Mouse (Mus musculus) stomach, embryonic 14.5 days (tissue): ENCODE results near the gene Trpc1. TPM values are rescaled to one million over a fixed set of nuclear protein-coding genes. Genes with fewer than 3 reads are reported as not detected.
A peak's percentile ranks its signal among the peaks of the same experiment; 100 is the strongest.

Experiments
- ATAC-seq: fragments of 200-750 bp; cut with Nextera tagmentation; 2 replicates; pipeline ENCODE4 v1.8.0; 2017; ENCODE audit warnings: low read depth, moderate TSS enrichment; ENCODE audit not compliant: insufficient number of reproducible peaks, insufficient read depth, low FRiP score
- H3K27ac ChIP-seq: fragments of 300-500 bp; sonication (generic); 2 replicates; pipeline ENCODE4 v1.5.1; 2014; ENCODE audit warnings: mild to moderate bottlenecking, low read length, moderate library complexity, mixed read lengths
- H3K27me3 ChIP-seq: fragments of 300-500 bp; sonication (generic); 2 replicates; pipeline ENCODE4 v1.6.1; 2014; ENCODE audit warnings: low read length, control low read depth, mixed read lengths; ENCODE audit not compliant: control insufficient read depth, insufficient read depth
- H3K36me3 ChIP-seq: fragments of 300-500 bp; sonication (generic); 2 replicates; pipeline ENCODE4 v1.6.1; 2014; ENCODE audit warnings: mild to moderate bottlenecking, control low read depth, low read length, moderate library complexity, mixed read lengths; ENCODE audit not compliant: control insufficient read depth, insufficient read depth
- H3K4me1 ChIP-seq: fragments of 300-500 bp; sonication (generic); 2 replicates; pipeline ENCODE4 v1.6.1; 2014; ENCODE audit warnings: low read length, control low read depth, mixed read lengths; ENCODE audit not compliant: control insufficient read depth, insufficient read depth
- H3K4me2 ChIP-seq: fragments of 300-500 bp; sonication (generic); replicated peaks from 2 replicates; pipeline ENCODE4 v1.6.1; 2014; ENCODE audit warnings: low read depth, low read length, control low read depth
- H3K4me3 ChIP-seq: fragments of 300-500 bp; sonication (generic); 2 replicates; pipeline ENCODE4 v1.5.1; 2014; ENCODE audit warnings: low read depth, low read length, control low read depth
- H3K9ac ChIP-seq: fragments of 300-500 bp; sonication (generic); replicated peaks from 2 replicates; pipeline ENCODE4 v1.6.1; 2014; ENCODE audit warnings: low read depth, mild to moderate bottlenecking, control low read depth, low read length, moderate library complexity, mixed read lengths
- H3K9me3 ChIP-seq: fragments of 300-500 bp; sonication (generic); 2 replicates; pipeline ENCODE4 v1.6.1; 2016; ENCODE audit warnings: low read depth, low read length, control low read depth; ENCODE audit not compliant: control insufficient read depth
- WGBS: fragments of 180-500 bp; shearing (Covaris S2); extraction: QIAGEN DNeasy Blood & Tissue Kit; methylation state at CpG from one replicate; pipeline ENCODE4 v1.1.7; 2014; 5-methylcytosine and 5-hydroxymethylcytosine counted together
- polyA plus RNA-seq: library from polyadenylated mRNA; unstranded; fragments of >200 nt; fragmentation: Nextera tagmentation; extraction: Ambion mirVana; gene quantifications from 2 replicates; pipeline ENCODE4 v1.2.1, GENCODE M21; 2014

Trpc1 gene
- 3.4 and 4.0 TPM in 2 replicates for polyA plus RNA-seq

DNA sequence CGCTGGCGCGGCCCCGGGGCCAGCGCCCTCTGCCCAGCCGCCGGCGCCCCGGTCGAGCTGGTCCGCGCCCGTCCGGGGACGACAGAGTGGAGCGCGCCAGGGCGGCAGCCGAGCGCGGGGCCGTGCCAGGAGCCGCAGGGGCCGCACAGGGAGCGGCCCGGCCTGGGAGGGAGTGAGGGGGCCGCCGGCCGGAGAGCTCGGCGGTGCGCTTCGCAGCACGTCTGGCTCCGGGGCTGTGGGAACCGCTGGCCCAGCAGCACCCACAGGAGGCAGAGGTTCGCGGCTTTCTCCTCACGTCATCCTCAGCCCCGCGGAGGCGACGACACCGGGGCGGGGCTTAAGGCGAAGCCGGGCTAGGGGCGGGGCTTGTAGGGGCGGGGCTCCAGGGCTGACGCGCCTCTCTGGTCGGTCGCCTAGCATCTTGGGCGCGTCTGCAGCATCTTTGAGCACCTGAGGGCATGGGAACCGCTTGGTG lies at the start of gene Trpc1:
Gene Trpc1, minus strand, starts transcription at position 339 of the 475 bp plus-strand sequence.
- Histone ChIP-seq H3K27me3 (no peaks in the 10 kb centered on the region), H3K4me2 (peak within 1 kb of the TSS; percentile 73), H3K9ac (peak within 1 kb of the TSS; percentile 60), H3K27ac (no peak within 1 kb of the TSS), H3K4me1 (no peaks in the 10 kb centered on the region), H3K4me3 (peak within 1 kb of the TSS; percentile 64), H3K9me3 (no peaks in the 10 kb centered on the region), H3K36me3 (no peaks in the 10 kb centered on the region)
- peak; percentile 97 for ATAC-seq
- WGBS = under 1% methylated on average over 51 of the region's 56 CpGs

DNA sequence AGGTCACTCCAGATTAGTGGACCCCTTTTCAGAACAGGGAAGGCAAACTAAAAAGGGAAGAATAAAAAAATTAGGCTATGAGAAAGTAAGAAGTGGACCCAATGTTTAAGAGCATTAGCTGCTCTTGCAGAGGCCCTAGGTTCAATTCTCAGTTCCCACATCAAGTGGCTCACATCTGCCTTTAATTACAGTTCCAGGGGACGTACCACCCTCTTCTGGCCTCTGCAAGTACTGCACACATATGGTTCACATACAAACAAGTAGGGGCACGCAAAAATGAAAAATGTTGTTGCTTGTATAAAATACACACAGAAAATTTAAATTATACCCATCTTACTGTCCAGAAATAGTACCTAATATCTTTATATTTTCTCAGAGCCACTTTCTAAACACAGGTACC lies 46.1 kb upstream of the Trpc1 start:
- Histone ChIP-seq H3K36me3 (no peaks in the 10 kb centered on the region), H3K4me3 (no peak overlapping the region), H3K9me3 (no peaks in the 10 kb centered on the region), H3K4me2 (no peak overlapping the region), H3K27ac (no peak overlapping the region), H3K4me1 (no peaks in the 10 kb centered on the region), H3K9ac (no peak overlapping the region), H3K27me3 (no peaks in the 10 kb centered on the region)
- ATAC-seq = no peak
- WGBS = 86% methylated on average over 2 of the region's 2 CpGs

DNA sequence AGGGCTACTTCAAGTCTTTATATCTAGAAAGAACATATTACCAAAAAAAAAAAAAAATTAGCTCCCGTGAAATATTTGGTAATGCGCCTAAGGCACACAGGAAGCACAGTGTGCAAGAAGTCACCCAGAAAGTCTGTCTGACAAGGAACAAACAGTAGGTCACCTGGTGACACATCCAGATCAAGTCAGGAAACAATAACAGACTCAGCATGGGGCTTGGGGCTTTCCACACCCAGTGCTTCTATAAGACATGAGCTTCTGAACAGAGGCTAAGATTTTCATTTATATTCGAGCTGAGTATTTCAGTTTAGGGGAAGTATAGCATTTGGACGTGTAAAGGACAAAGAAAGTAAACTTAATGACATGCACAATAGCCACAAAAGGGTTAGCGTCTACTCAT lies 45.7 kb upstream of the Trpc1 start:
- H3K27me3 ChIP-seq = no peaks in the 10 kb centered on the region
- ATAC-seq = no peak
- no peaks in the 10 kb centered on the region for H3K4me1 ChIP-seq
- 83% methylated on average over 5 of the region's 5 CpGs for WGBS
- H3K4me3 ChIP-seq = no peak overlapping the region
- H3K9me3 ChIP-seq = no peaks in the 10 kb centered on the region
- no peak overlapping the region for H3K9ac ChIP-seq
- no peak overlapping the region for H3K27ac ChIP-seq
- H3K4me2 ChIP-seq = no peak overlapping the region
- H3K36me3 ChIP-seq = no peaks in the 10 kb centered on the region

DNA sequence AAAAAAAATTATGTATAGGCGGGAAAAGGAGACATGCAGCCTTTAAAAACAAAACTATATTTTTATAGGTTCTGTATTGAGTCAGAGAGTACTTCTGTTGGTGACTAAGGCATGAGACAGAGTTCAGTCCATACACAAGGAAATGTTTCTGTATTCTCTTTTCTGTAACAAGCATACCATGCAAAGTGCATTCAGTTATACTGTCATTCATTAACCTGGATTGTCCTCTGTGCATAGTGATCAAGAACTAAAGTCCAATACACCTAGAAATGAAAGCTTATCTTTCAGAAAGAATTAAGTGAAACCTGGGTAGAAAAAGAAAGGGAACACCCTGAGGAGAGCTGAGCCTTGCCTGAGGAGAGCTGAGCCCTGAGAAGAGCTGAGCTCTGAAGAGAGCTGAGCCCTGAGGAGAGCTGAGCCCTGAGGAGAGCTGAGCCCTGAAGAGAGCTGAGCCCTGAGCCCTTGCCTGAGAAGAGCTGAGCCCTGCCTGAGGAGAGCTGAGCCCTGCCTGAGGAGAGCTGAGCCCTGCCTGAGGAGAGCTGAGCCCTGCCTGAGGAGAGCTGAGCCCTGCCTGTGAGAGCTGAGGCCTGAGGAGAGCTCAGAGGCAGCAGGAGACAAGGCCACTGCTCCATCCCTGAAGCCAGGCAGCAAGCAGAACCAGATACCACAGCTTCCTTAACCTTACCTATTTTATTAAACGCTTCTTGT lies 45.1 kb upstream of the Trpc1 start:
- Histone ChIP-seq H3K27ac (no peak overlapping the region), H3K9me3 (no peaks in the 10 kb centered on the region), H3K27me3 (no peaks in the 10 kb centered on the region), H3K4me3 (no peak overlapping the region), H3K4me1 (no peaks in the 10 kb centered on the region), H3K4me2 (no peak overlapping the region), H3K36me3 (no peaks in the 10 kb centered on the region), H3K9ac (no peak overlapping the region)
- WGBS = 89% methylated on average over 2 of the region's 2 CpGs
- peak; percentile 53; the same call in 1 of the 2 replicates for ATAC-seq

DNA sequence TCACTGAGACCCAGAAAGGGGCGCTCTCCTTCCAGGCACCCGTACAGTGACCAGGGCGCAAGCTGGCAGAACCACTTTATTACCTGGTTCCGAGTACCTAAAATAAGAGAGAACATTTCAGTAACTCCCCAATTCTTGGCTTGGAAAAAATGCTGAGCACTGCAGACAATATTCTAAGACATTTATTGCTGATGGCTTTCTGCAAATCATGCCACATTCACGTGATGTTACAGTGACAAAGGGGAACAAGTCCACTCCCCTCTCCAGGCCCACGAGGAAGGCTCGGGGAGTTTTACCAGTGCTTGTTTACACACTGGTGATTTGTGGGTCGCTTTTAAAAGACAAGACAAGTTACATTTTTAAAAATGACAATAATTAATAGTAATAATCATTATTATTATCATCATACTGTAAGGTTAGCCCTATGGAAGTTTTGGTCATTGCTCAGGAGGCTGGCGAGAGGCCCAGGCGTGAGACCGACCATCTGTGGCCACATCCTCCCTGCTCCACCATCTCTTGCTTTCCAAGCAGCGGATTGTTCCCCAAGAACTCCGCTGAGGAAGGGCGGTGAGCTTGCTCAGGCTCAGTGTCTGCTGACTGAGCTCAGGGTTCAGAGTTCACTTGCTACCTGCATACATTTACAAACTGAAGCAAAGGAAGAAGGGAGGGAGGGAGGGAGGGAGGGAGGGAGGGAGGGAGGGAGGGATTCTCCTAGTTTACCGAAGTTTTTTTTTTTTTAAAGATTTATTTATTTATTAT lies 44.0 kb upstream of the Trpc1 start:
- no peaks in the 10 kb centered on the region for H3K4me1 ChIP-seq
- H3K36me3 ChIP-seq = no peaks in the 10 kb centered on the region
- H3K27ac ChIP-seq = no peak overlapping the region
- H3K9me3 ChIP-seq = no peaks in the 10 kb centered on the region
- no peak overlapping the region for H3K4me3 ChIP-seq
- 64% methylated on average over 15 of the region's 15 CpGs for WGBS
- H3K27me3 ChIP-seq = no peaks in the 10 kb centered on the region
- H3K4me2 ChIP-seq = no peak overlapping the region
- ATAC-seq = peak; percentile 61; the same call in 1 of the 2 replicates
- no peak overlapping the region for H3K9ac ChIP-seq

DNA sequence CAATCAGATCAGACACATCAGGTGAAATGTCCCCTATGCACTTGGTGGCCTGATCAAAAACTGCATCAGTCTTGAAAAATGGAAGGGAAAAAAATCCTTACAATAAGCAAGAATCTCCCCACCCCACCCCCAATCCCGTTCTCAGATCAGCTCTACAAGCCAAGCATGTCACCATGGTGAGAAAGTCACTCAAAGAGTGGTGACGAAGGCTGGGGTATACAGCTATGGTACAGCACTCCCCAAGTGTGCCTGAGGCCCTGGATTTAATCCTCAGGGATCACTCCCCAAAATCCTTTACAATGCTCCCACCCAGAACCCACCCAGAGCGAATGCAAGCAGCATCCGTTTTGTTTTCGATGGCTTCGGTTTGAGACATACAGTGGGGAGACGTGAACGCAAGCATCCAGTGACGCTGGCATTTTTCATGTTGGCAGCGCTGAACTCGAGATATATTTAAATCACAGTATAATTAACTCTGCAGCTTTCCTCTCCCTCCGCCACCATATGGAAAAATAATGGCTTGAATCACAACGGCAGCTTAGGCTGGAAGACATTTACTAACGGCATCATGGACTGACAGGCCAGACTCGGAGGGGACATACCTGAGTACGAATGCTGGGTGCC lies 34.8 kb upstream of the Trpc1 start:
- 86% methylated on average over 16 of the region's 16 CpGs for WGBS

DNA sequence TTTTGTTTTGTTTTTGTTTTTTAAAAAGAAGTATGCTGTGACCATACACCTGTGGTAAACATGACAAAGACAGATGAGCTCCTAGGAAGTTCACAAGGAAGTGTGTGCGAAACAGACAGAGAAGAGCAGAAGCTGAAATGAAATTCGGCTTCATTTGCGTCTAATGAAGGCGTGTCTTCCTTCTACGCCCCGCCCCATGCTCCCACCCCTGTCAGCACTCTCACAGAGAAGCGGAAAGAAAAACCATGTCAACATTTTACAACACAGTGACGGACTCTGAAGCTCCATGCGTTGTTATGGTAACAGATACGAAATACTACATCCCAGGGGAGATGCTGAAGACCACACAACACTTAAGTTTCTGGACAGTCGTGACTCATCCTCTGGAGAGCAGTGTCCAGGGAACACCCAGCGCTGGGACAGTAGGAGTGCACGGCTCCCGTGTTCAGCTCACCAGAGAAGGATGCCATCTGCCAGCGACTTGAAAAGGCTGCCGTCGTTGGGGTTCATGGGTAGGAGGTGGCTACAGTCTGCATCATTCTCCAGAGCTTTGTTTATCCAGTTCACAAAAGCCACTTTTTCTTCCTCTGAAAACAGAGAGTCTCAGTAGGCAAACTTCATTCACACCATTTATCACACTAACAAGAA lies 33.6 kb upstream of the Trpc1 start:
- no peak for ATAC-seq
- no peaks in the 10 kb centered on the region for H3K27me3 ChIP-seq
- no peak overlapping the region for H3K4me3 ChIP-seq
- H3K27ac ChIP-seq = no peak overlapping the region
- H3K4me2 ChIP-seq = no peak overlapping the region
- H3K9ac ChIP-seq = no peak overlapping the region
- H3K4me1 ChIP-seq = no peaks in the 10 kb centered on the region
- H3K9me3 ChIP-seq = no peaks in the 10 kb centered on the region
- 76% methylated on average over 17 of the region's 17 CpGs for WGBS
- no peaks in the 10 kb centered on the region for H3K36me3 ChIP-seq

More for the DNA sequence above, 34.8 kb upstream of the Trpc1 start:
- Histone ChIP-seq H3K27ac (no peak overlapping the region), H3K4me2 (no peak overlapping the region), H3K4me3 (no peak overlapping the region), H3K9ac (no peak overlapping the region), H3K27me3 (no peaks in the 10 kb centered on the region), H3K9me3 (no peaks in the 10 kb centered on the region), H3K4me1 (no peaks in the 10 kb centered on the region), H3K36me3 (no peaks in the 10 kb centered on the region)
- no peak for ATAC-seq

DNA sequence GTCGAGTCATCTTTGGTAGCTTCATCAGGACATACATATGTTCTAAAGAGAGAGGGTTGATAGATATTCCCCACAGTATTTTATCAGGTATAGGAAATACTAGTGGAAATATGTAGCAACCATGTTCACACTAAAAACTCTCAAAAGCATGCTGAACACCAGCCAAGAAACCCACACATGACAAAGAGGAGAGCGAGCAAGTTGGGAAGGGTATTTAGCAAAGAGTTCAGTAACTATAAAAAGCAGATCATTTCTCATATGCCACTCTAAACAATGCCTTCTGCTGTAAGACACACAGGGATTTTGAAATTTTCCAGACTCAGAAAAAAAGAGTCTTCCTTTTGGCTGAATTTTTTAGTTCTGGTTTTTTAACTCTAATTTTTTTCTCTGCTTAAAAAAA lies 21.5 kb upstream of the Trpc1 start:
- H3K9me3 ChIP-seq = no peaks in the 10 kb centered on the region
- no peak overlapping the region for H3K4me3 ChIP-seq
- no peaks in the 10 kb centered on the region for H3K4me1 ChIP-seq
- H3K9ac ChIP-seq = no peak overlapping the region
- H3K4me2 ChIP-seq = no peak overlapping the region
- H3K27ac ChIP-seq = no peak overlapping the region
- no peaks in the 10 kb centered on the region for H3K36me3 ChIP-seq
- no peaks in the 10 kb centered on the region for H3K27me3 ChIP-seq
- ATAC-seq = no peak
- 65% methylated on average over 2 of the region's 2 CpGs for WGBS
